Mouse (Mus musculus) stomach, postnatal 0 days (tissue): ENCODE data around the gene Fgf18. TPM values are rescaled to one million over a fixed set of nuclear protein-coding genes. Genes with fewer than 3 reads are reported as not detected.

ENCODE experiments used
- ATAC-seq: fragments of 200-750 bp; cut with Nextera tagmentation; 2 replicates; pipeline ENCODE4 v1.8.0; 2017; ENCODE audit not compliant: low FRiP score, low TSS enrichment
- DNase-seq: peaks from one replicate; pipeline ENCODE4 v3.0.0-alpha.2; 2016; ENCODE audit warnings: low spot score
- H3K27ac ChIP-seq: fragments of 300-500 bp; sonication (generic); replicated peaks from 2 replicates; pipeline ENCODE4 v1.5.1; 2014; ENCODE audit warnings: mild to moderate bottlenecking, control low read depth
- H3K27me3 ChIP-seq: fragments of 300-500 bp; sonication (generic); 2 replicates; pipeline ENCODE4 v1.6.1; 2014; ENCODE audit warnings: low read length; ENCODE audit not compliant: control insufficient read depth, insufficient read depth
- H3K36me3 ChIP-seq: fragments of 300-500 bp; sonication (generic); 2 replicates; pipeline ENCODE4 v1.6.1; 2014; ENCODE audit warnings: low read length, mixed read lengths; ENCODE audit not compliant: control insufficient read depth, insufficient read depth
- H3K4me1 ChIP-seq: fragments of 300-500 bp; sonication (generic); replicated peaks from 2 replicates; pipeline ENCODE4 v1.6.1; 2014; ENCODE audit warnings: antibody characterized with exemption; ENCODE audit not compliant: control insufficient read depth, insufficient read depth
- H3K4me2 ChIP-seq: fragments of 300-500 bp; sonication (generic); replicated peaks from 2 replicates; pipeline ENCODE4 v1.6.1; 2014; ENCODE audit warnings: low read depth, mild to moderate bottlenecking, control low read depth, moderate library complexity
- H3K4me3 ChIP-seq: fragments of 300-500 bp; sonication (generic); 2 replicates; pipeline ENCODE4 v1.5.1; 2014; ENCODE audit warnings: low read depth, low read length, control low read depth
- H3K9ac ChIP-seq: fragments of 300-500 bp; sonication (generic); 2 replicates; pipeline ENCODE4 v1.6.1; 2014; ENCODE audit warnings: mild to moderate bottlenecking, low read length, control low read depth, mixed read lengths
- H3K9me3 ChIP-seq: fragments of 300-500 bp; sonication (generic); 2 replicates; pipeline ENCODE4 v1.6.1; 2016; ENCODE audit warnings: low read length; ENCODE audit not compliant: control insufficient read depth
- CTCF ChIP-seq: IDR thresholded peaks from 2 replicates; pipeline ENCODE4 v1.5.1; 2016; ENCODE audit warnings: antibody characterized with exemption, low read depth, mild to moderate bottlenecking, moderate library complexity
- EP300 ChIP-seq: optimal IDR thresholded peaks from 2 replicates; pipeline ENCODE3; 2016; ENCODE audit warnings: antibody characterized with exemption
- WGBS: fragments of 180-500 bp; shearing (Covaris S2); extraction: QIAGEN DNeasy Blood & Tissue Kit; methylation state at CpG from one replicate; pipeline ENCODE4 v1.1.7; 2014; 5-methylcytosine and 5-hydroxymethylcytosine counted together
- polyA plus RNA-seq: library from polyadenylated mRNA; unstranded; fragments of >200 nt; fragmentation: Nextera tagmentation; extraction: Ambion mirVana; gene quantifications from 2 replicates; pipeline ENCODE4 v1.2.1, GENCODE M21; 2015

Fgf18 gene
- polyA plus RNA-seq, 1 experiment from 2014 or later, result 2.3 TPM

DNA sequence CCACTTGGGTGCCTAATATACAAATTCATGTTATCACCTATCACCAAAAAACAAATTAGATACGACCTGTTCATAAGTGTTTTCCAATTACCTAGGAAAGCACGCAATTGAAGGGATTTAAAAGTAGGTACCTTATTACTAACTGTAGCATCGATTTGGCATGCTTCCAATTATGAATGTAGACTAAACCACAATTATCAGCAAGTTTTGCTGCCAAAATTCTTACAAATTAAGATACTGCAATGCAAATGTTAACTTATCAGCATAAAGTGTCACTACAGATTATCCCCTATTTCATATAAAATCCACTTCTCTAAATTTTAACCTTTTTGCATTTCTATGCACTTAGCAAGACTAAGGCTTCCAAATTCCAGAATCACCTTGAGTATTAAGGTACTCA, 7.3 kb upstream of the Fgf18 start:
- 80% methylated on average over 3 of the region's 3 CpGs for WGBS
- ATAC-seq (no peak), DNase-seq (no peak)
- TF ChIP-seq CTCF (no peak), EP300 (no peak)
- no peaks in the 10 kb centered on the region for H3K9me3 ChIP-seq
- no peaks in the 10 kb centered on the region for H3K27me3 ChIP-seq
- H3K4me2 ChIP-seq, result no peak overlapping the region
- no peak overlapping the region for H3K27ac ChIP-seq
- no peak overlapping the region for H3K4me3 ChIP-seq
- H3K9ac ChIP-seq, result no peak overlapping the region
- H3K4me1 ChIP-seq, result no peaks in the 10 kb centered on the region
- peaks cover 11% of the 10 kb centered on the region; the same call in 1 of the 2 replicates for H3K36me3 ChIP-seq

DNA sequence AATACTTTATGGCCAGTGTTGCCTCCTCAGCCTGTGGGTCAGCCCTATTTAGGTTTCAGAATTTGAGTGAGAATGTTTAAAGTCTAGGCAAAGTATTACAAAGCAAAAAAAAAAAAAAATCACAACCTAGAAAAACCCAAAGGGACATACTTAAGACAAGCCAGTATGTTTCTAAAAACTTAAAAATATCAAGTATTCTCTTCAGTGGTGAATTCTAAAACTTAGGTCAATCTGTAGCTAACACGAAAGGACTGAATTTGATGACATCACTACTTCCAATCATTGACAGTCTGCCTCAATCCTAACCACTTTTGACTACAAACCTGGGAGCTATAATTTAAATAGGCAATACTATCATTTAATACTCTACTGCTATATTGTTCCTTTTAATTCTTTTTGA, 5.8 kb upstream of the Fgf18 start:
- no peaks in the 10 kb centered on the region for H3K9me3 ChIP-seq
- WGBS, result 83% methylated on average over 1 of the region's 1 CpGs
- no peak overlapping the region for H3K9ac ChIP-seq
- H3K4me1 ChIP-seq, result no peaks in the 10 kb centered on the region
- no peak overlapping the region for H3K4me3 ChIP-seq
- DNase-seq (no peak), ATAC-seq (no peak)
- no peaks in the 10 kb centered on the region for H3K27me3 ChIP-seq
- TF ChIP-seq CTCF (no peak), EP300 (no peak)
- no peak overlapping the region for H3K27ac ChIP-seq
- H3K4me2 ChIP-seq, result no peak overlapping the region
- peaks cover 11% of the 10 kb centered on the region; the same call in 1 of the 2 replicates for H3K36me3 ChIP-seq

DNA sequence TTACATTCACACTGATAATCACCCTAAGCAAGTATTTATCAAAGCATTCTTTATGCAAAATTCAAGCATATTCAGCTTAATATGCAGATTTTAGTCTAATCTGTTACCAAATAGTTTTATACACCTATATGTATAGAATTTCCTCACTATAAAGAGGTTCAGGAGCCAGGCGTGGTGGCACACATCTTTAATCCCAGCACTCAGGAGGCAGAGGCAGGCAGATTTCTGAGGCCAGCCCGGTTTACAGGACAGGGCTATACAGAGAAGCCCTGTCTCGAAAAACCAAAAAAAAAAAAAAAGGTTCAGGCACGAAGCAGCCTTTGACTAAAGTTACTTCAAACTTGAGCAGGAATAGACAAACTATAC, 4.6 kb upstream of the Fgf18 start:
- Histone ChIP-seq H3K4me1 (peaks cover 2% of the 10 kb centered on the region; the same call in 1 of the 2 replicates), H3K27me3 (no peaks in the 10 kb centered on the region), H3K4me2 (no peak overlapping the region), H3K27ac (no peak overlapping the region), H3K36me3 (peaks cover 6% of the 10 kb centered on the region; the same call in 1 of the 2 replicates), H3K9ac (no peak overlapping the region), H3K9me3 (no peaks in the 10 kb centered on the region), H3K4me3 (no peak overlapping the region)
- TF ChIP-seq CTCF, result no peak
- no peak for TF ChIP-seq EP300
- WGBS, result 78% methylated on average over 4 of the region's 4 CpGs
- ATAC-seq (no peak), DNase-seq (no peak)

DNA sequence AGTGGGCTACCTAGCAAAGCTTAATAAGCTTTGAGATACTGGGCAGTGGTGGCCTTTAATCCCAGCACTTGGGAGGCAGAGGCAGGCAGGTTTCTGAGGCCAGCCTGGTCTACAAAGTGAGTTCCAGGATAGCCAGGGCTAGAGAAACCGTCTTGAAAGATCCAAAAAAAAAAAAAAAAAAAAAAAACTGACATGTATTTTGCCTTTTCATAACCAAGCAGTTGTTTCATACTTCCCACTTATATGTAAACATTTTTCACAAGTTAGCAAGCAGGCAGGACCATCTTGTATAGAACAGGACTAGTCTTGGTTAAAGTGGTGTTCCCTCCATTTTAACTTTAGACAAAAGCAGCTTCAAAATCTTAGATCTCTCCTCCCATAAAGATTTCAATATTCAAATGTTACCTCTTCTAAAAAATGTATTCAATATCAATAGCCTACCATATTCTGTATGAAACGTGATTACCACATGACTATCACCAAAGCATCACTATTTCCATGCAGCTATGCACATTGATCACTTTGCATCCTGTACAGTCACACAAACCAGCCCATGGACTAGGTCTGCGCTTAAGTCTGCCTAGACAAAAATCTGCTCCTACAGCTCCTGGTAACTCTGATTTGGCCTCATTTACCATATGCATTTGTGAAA, 4.1 kb upstream of the Fgf18 start:
- WGBS, result 73% methylated on average over 3 of the region's 3 CpGs
- Histone ChIP-seq H3K9ac (no peak overlapping the region), H3K9me3 (no peaks in the 10 kb centered on the region), H3K4me2 (no peak overlapping the region), H3K4me1 (peaks cover 5% of the 10 kb centered on the region; the same call in 1 of the 2 replicates), H3K27ac (no peak overlapping the region), H3K27me3 (no peaks in the 10 kb centered on the region), H3K4me3 (no peak overlapping the region), H3K36me3 (peaks cover 4% of the 10 kb centered on the region; the same call in 1 of the 2 replicates)
- no peak for TF ChIP-seq CTCF
- TF ChIP-seq EP300, result no peak
- DNase-seq (no peak), ATAC-seq (no peak)

DNA sequence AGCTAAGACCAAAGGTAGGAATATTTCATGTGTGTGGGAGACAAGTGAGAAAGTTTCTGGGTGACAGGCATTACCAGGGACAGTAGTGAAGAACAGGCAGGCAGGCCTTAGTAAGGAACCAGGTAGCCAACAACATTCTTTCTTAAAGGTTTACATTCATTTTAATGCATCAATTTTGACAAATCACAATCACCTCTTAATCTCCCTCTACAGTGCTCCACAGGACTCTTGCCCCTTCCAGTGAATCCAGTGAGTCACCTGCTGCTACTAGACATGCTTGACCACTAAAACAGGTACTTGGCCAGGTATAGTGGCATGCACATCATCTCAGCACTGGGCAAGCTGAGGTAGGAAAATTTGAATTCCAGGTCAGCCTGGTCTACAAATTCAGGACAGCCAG, 3.2 kb upstream of the Fgf18 start:
- ATAC-seq, result no peak
- no peak overlapping the region for H3K9ac ChIP-seq
- H3K9me3 ChIP-seq, result no peaks in the 10 kb centered on the region
- no peak overlapping the region for H3K4me2 ChIP-seq
- no peak for DNase-seq
- H3K36me3 ChIP-seq, result peaks cover 3% of the 10 kb centered on the region; the same call in 1 of the 2 replicates
- no peak overlapping the region for H3K27ac ChIP-seq
- TF ChIP-seq EP300, result no peak
- TF ChIP-seq CTCF, result no peak
- H3K4me3 ChIP-seq, result no peak overlapping the region
- peaks cover 5% of the 10 kb centered on the region; the same call in 1 of the 2 replicates for H3K4me1 ChIP-seq
- no peaks in the 10 kb centered on the region for H3K27me3 ChIP-seq

DNA sequence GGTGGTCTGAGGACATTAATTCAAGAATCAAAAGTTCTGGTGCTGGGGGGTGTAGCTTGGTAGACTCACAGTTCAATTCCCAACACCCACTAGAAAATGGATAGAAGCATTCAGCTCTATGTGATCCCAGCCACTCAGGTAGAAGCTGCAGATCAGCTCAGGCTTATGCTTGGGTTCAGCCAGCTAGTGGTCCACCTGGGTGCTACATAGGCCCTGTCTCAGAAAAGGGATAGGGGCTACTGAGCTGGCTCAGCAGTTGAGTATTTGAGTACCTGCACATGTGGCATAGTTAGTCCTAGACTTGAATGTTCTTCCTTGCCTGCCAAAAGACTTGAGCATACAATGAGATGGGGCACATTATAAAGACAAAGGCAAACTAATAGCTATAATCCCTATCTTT, 2.3 kb upstream of the Fgf18 start:
- Histone ChIP-seq H3K4me2 (no peak overlapping the region), H3K9ac (no peak overlapping the region), H3K4me1 (peaks cover 5% of the 10 kb centered on the region; the same call in 1 of the 2 replicates), H3K36me3 (peaks cover 3% of the 10 kb centered on the region; the same call in 1 of the 2 replicates), H3K9me3 (no peaks in the 10 kb centered on the region), H3K27ac (no peak overlapping the region), H3K27me3 (no peaks in the 10 kb centered on the region), H3K4me3 (no peak overlapping the region)
- DNase-seq (no peak), ATAC-seq (no peak)
- TF ChIP-seq CTCF (no peak), EP300 (no peak)
